Mouse (Mus musculus): ENCODE data around the gene Cldn9.

GRCm38 (mm10) chr17:23644613-23645495 lies 39.0 kb downstream of the Cldn9 start, which contains the start of gene Mmp25:
- TF ChIP-seq MAFK (IDR thresholded peaks at IDR 0.05; ENCODE audit: insufficient read depth, low read depth, low read length) (no peak), ZC3H11A (IDR thresholded peaks at IDR 0.05; ENCODE audit: borderline replicate concordance, low read depth, low read length) (no peak), CHD2 (IDR thresholded peaks at IDR 0.05; ENCODE audit: low read depth, low read length) (no peak)

Measured in ES-E14 (cell line).